Mouse (Mus musculus) heart, postnatal 25 days (tissue): ENCODE measurements around the gene Slc43a3. TPM values are rescaled to one million over a fixed set of nuclear protein-coding genes. Genes with fewer than 3 reads are reported as not detected.

Experiments used
- DNase-seq: peaks from one replicate; pipeline ENCODE4 v3.0.0; 2022; ENCODE audit warnings: low spot score
- intact Hi-C: fragments of 180-260 bp; cut with DNase I; formaldehyde crosslinking; loops from one replicate; pipeline ENCODE4 v1.15.1; 2025
- total RNA-seq, 2 experiments: library from RNA; stranded (reverse); gene quantifications; 2 replicates each; pipeline ENCODE4 v1.2.3; 2021

Slc43a3 gene
- total RNA-seq, 2 experiments from 2014 or later, result 70.7 to 86.6 TPM

DNA sequence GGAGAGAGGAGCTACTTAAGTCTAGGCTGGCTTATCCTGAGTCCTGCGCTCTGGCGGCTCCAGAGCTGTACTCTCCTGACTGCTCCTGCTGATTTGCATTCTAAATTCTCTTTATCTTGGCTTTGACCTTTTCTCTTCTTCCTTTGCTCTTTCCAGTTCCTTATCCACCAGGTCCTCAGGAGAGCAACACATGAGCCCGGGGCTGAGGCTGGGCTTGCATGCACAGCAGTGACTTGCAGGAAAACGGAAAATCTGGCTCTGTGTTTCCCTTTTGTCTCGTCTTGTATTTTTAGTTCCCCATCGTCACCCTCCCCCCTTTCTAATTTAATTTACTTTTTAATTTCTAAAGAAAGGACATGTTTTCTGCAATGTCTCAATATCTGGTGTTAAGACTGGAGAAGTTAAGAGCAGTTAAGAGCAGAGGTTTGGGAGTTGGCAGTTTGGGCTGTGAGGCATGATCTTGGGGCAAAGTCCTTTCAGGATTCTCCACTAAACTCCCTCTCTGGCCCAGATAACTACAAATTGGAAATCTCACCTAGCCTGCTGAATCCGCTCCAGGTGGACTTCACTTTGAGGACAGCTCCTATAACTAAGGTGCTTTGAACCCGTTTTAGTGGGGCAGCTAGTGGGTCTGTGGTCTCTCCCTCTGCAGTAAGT lies 2.3 kb upstream of the Slc43a3 start:
- intact Hi-C loops, result no loop called here
- no peak for DNase-seq

GRCm38 (mm10) chr2:84934649-84935007 lies 1.8 kb upstream of the Slc43a3 start:
- DNase-seq, result no peak
- intact Hi-C loops, result loop anchor here (5.0 kb wide), 1 partner anchor 42 kb away; no protein-coding TSS in a partner anchor

DNA sequence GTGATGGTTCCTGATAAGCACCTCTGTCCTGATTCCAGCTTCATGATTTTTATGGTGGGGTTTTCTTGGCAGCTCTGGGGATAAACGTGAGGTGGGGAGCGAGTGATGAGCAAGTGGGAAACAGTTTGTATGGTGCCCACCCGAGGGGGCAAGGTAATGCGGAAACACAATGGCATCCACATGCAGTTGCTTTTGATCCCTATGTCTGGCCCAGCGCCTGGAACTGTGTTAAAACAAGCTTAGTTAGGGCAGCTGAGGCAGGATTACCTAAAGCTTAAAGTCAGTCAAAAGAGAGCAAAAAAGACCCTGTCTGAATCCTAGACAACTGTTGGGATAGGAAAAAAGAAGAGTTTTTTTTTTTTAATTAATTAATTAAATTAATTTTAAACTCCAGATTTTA lies 1.3 kb upstream of the Slc43a3 start:
- intact Hi-C loops, result loop anchor here (5.0 kb wide), 1 partner anchor 43 kb away; no protein-coding TSS in a partner anchor
- DNase-seq, result no peak

DNA sequence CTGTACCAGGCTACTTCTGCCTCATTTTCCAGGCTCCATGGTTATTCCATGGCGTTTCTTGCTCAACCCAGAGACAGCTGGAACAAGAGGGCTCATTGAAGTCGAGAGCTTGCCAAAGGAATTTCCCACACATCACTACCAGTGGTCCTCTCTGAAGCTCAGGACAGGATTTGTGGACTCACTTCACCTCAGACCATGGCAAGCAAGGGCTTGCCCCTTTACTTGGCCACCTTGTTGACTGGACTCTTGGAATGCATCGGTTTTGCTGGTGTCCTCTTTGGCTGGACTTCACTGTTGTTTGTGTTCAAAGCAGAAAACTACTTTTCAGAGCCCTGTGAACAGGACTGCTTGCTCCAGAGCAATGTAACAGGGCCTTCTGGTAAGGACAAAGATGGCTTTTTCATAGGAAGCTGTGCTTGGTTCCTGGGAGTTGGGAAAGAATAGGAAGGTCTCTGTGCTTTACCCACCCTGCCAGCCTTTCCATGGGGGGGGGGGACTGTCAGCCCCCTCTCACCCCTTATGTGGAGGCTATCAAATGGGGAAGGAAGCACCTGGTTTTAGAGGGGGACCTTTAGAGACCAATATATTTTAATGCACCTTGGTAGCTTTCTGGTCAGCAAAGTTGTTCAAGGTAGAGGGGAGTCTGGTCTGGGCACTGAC lies 1.2 kb downstream of the Slc43a3 start:
- no peak for DNase-seq
- intact Hi-C loops, result loop anchor here (2.0 to 5.0 kb wide), 2 partner anchors 23 to 45 kb away; no protein-coding TSS in a partner anchor

- intact Hi-C loops, result loop anchor here (2.0 to 5.0 kb wide), 2 partner anchors 24 to 46 kb away; no protein-coding TSS in a partner anchor
- peak; percentile 39 for DNase-seq
Observed at GRCm38 (mm10) chr2:84938249-84938946, 2.0 kb downstream of the Slc43a3 start.

DNA sequence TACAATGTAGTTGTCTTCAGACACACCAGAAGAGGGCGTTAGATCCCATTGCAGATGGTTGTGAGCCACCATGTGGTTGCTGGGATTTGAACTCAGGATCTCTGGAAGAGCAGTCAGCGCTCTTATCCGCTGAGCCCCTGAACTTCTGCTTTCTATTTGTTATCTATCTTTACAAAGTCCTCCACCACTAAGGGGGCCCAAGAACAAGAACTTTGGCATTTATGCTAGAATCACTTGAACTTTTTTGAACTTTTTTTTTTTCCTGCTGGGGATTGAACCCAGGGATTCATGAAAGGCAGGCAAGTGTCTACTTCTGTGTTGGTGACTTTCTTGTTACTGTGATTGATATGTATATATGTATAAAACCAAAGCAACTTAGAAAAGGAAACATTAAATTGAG lies 2.9 kb downstream of the Slc43a3 start:
- intact Hi-C loops, result loop anchor here (2.0 to 5.0 kb wide), 2 partner anchors 25 to 47 kb away; no protein-coding TSS in a partner anchor

GRCm38 (mm10) chr2:84939711-84940110 lies 3.3 kb downstream of the Slc43a3 start:
- no peak for DNase-seq
- intact Hi-C loops, result loop anchor here (2.0 to 5.0 kb wide), 2 partner anchors 25 to 47 kb away; no protein-coding TSS in a partner anchor

More for the DNA sequence above, 2.9 kb downstream of the Slc43a3 start:
- no peak for DNase-seq

DNA sequence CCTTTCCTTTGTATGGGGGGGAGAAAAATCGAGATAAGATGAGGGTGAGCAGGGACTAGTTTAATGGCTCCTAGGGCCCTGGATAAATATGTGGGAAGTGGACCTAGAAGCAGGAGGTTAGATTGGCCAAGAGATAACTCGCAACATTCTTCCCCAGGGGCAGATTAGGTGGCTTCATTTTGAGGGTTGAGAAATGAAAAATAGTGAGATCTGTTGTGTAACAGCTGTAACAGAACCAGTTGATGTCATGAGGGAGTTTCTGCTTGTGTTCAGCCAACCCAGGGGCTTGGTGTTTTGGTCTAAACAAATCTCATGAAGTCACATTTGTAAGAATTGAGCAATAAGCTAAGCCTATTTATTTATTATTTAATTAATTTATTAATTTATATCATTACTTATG lies 5.0 kb downstream of the Slc43a3 start:
- no peak for DNase-seq
- intact Hi-C loops, result no loop called here

GRCm38 (mm10) chr2:84941795-84942194 lies 5.4 kb downstream of the Slc43a3 start:
- DNase-seq, result no peak
- intact Hi-C loops, result no loop called here

DNA sequence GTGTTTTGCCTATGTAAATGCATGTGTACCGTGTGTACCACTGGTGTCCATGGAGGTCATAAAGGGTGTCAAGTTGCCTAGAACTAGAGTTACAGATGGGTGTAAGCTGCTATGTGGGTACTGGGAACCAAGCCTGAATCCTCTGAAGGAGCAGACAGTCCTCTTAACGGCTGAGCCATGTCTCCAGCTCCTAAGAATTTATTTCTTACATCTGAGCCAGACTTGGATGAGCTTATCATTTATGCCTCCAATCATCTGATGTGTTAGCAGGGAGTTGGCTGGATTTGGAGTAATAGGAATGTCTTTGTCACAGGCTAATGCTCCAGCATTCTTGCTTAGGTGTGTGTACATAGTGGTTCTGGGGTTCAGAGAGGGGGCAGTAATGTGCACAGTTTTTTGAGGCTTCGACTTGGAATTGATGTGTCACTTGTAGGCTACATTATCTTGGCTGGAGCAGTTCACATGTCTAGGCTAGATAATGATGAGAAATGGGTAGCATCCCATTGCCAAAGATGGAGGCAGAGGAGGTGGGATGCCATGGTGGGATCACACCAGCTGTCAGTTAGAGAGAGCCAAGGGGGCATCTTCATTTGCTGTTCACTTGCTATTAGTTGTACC lies 10.9 kb downstream of the Slc43a3 start:
- no peak for DNase-seq
- intact Hi-C loops, result no loop called here

DNA sequence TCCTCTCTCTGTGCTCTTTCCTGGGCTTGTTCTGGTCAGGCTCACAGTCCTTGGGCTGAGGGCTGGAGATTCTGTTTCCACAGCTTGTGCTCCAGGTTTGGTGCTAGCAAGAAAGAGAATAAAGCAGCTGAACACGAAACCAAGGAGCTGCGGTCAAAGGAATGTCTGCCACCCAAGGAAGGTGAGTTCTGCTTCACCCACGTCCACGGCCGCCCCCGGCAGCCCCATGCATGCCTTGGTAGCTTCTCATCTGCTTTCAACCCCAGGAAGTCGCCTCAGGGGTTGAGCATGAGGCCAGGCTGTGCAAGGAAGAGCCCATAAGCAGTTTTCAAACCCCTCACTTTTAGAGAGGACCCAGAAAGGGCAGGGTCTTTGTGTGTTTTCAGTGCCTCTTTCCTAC lies 11.9 kb downstream of the Slc43a3 start:
- intact Hi-C loops, result no loop called here
- DNase-seq, result no peak

DNA sequence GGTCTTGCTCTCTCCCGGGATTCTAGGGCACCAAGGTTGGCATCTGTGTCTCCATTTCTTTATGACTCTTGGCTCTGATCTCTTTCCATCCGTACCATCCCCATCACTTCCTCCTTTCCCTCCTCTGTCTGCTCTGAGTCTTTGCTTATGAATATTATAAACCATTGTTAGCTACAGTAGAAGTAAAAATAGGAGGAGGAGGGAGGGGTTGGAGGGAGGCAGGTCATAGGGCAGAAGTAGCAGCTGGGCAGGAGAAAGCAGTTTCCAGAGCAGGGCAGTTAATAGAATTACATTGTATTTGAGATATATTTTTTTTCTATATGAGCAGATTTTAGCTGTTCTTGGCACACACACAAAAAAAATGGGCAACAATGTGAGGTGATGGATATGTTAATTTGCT lies 12.3 kb downstream of the Slc43a3 start:
- no peak for DNase-seq
- intact Hi-C loops, result no loop called here

DNA sequence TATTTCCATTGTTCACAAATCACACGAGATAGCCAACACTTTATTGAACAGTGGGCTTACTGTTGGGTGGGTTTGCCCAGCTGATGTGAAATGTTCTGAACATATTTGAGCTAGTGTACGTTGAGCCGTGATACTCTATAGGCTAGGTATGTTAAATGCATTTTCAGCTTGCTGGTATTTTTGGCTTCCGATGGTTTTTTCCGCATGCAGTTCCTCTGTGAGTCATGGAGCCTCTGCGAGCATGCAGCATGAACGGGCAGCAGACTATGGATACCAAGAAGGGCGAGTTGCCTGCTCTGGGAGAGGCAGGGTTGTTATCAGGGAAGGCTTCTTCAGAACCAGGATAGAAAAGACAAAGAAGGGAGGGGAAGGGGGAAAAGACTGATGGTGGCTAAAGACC lies 14.6 kb downstream of the Slc43a3 start:
- no peak for DNase-seq
- intact Hi-C loops, result no loop called here

DNA sequence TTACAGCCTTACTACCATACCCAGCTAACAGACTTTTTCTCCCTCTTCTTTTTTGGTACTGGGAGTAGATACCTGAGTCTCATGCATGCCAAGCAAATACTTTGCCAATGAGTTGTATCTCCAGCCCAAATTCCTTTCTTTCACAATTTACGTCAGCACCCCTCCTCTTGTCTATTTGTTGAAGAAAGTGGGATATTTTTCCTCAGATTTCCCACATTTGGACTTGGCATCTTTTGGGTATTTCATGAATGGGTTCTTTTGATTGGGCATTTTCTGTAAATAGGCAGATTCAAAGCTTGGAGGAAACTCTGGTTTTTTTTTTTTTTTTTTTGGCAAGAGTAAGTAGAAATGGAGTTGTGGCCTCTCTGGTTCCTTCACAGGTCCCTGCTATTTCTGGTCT lies 15.9 kb downstream of the Slc43a3 start:
- intact Hi-C loops, result no loop called here
- DNase-seq, result no peak

- intact Hi-C loops, result no loop called here
- DNase-seq, result no peak
Observed at GRCm38 (mm10) chr2:84952693-84953092, 16.3 kb downstream of the Slc43a3 start.

GRCm38 (mm10) chr2:84955435-84955834 lies 19.1 kb downstream of the Slc43a3 start:
- no peak for DNase-seq
- intact Hi-C loops, result loop anchor here (5.0 kb wide), 2 partner anchors 68 to 88 kb away; partner anchors contain the start of gene Rtn4rl2

- intact Hi-C loops, result loop anchor here (2.0 to 5.0 kb wide), 3 partner anchors 51 to 89 kb away; partner anchors contain the start of gene Rtn4rl2
- no peak for DNase-seq
Observed at GRCm38 (mm10) chr2:84956274-84956673, 19.9 kb downstream of the Slc43a3 start.

GRCm38 (mm10) chr2:84958588-84959264 lies 22.3 kb downstream of the Slc43a3 start:
- intact Hi-C loops, result loop anchor here (5.0 kb wide), 2 partner anchors 71 to 91 kb away; partner anchors contain the start of gene Rtn4rl2
- DNase-seq, result no peak

DNA sequence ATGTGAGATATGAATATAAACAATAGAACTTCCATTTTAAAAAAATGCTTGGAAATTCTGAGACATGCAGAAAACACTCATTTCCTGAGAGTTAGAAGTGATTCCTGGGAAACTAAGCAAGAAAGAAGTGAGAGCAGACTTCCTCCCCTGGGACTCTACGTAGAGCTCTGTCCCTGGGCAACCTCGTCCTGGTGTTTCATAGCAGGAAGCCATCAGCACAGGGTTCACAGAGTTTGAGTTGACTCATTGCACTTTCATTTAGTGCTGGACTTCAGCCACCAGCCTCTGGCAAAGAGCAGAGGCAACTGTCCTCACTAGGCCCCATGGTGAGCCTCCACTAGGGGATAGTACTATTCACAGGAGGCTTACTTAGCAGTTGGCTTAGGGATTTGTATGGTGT lies 24.9 kb downstream of the Slc43a3 start:
- DNase-seq, result peak; percentile 70
- intact Hi-C loops, result no loop called here

DNA sequence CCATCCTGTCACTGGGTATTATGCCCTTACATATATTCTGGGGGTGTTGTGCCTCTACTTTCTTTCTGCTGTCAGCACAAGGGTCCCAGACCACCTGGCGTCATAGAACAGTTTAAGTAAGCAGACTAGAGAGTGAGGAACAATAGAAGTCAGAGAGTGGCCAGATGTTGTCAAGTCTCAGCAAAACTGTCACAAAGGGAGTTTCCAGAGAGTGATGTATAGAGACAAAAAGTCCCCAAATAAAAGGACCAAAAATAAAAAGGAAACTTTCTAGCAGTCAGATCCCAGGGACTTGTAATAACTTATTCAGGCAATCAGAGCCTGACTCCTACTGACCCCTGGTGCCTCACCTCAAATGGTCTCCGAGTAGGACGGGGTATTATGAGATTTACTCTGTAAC lies 25.5 kb downstream of the Slc43a3 start:
- no peak for DNase-seq
- intact Hi-C loops, result no loop called here
